Mouse (Mus musculus): ENCODE measurements around the gene P2rx4. TPM values are rescaled to one million over a fixed set of nuclear protein-coding genes. Genes with fewer than 3 reads are reported as not detected.

Gene P2rx4
- total RNA-seq, 2 experiments from 2014 or later, result 33.0 to 45.8 TPM

DNA sequence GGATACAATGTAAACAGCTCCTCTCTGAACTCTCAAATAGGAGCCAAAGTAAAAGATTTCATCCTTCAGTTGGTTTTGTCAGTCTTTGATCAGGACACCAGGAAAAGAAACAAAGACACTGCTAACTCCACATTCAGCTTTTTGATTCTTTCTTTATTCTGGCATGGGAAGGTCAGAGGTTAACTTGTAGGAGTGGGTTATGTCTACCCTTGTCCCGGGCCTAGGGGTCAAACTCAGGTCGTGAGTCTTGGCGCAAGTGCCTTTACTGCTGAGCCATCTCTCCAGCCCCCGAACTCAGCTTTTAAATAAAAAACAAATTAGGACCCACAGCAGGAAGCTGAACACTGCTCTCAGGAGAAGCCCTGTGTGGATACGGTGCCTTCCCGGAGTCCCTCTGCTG lies 48.8 kb downstream of the P2rx4 start:
- DNase-seq, result no peak

GRCm38 (mm10) chr5:122756680-122757079 lies 49.3 kb downstream of the P2rx4 start:
- peak; percentile 85 to 87 for DNase-seq

DNA sequence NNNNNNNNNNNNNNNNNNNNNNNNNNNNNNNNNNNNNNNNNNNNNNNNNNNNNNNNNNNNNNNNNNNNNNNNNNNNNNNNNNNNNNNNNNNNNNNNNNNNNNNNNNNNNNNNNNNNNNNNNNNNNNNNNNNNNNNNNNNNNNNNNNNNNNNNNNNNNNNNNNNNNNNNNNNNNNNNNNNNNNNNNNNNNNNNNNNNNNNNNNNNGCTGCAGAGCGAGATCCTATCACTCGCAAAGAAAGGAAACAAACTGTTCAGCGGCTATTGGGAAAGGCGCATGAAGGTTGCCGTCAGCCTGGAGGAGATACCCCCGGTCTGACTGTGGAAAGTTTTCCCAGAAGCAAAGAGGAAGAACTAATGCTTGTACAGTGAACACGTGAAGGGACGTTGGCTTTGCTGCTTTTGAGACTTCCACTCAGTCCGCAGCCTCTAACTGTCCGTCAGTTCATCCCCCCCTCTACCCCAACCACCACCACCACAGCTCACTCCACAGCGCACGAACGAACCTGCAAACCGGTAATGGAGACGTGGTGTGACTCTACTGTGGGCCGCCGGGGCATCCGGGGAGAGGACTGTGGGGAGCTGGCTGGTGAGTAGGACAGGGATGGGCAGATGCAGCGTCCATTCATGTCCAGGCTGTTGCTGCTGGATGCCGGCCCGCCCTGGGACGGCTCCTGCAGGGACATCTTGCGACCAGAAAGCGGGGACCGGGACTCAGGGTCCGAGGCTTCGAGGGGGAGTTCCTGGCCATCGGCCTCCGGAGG lies 56.1 kb downstream of the P2rx4 start:
- no peak for DNase-seq

- peak; percentile 27 to 57 for DNase-seq
These were observed 56.7 kb downstream of the P2rx4 start for GRCm38 (mm10) chr5:122764032-122764464.

GRCm38 (mm10) chr5:122767283-122767682 lies 59.9 kb downstream of the P2rx4 start:
- DNase-seq, result no peak

DNA sequence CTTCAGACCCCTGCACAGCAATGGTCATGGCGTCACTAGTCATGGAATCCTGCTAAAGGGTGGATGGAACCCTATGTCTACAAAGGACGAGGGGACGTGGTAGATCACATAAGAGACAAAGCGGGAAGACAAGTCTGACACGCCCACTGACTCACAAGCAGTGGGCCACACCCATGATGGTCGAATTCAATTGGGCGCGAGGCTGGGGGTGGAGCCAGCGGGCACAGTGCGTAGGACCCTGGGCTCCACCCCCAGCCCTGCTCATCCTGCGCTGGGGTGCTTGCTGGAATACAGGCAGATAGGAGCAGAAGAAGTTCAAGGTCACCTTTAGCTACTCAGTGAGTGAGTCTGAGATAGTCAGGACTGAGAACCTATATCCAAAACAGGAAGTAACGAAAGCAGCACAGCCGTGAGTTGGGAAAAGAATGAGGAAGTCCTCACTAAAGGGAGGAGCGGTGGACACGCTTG lies 61.8 kb downstream of the P2rx4 start:
- DNase-seq, result peak in 1 of 2 experiments; percentile 32

GRCm38 (mm10) chr5:122770304-122770703 lies 63.0 kb downstream of the P2rx4 start:
- peak; percentile 52 to 54 for DNase-seq

- DNase-seq, result peak; percentile 78 to 89
These were observed 63.5 kb downstream of the P2rx4 start for GRCm38 (mm10) chr5:122770806-122771261.

DNA sequence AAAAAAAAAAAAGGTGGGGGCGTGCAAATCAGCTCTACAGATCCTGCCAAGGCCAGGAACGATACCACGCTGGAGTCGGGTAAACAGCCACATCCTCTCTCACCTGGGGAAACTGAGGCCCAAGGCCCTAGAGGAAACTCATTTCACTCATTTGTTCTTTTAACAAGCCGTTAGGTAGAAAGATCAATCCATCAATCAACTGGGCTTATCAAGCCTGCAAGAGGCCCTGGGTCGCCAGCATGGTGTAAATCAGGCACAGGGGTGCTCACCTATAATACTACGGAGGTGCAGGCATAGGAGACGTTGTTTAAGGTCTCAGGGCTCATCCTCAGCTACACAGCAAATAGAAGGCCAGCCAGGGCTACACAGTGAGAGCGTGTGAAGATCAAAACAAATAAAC lies 64.1 kb downstream of the P2rx4 start:
- no peak for DNase-seq

DNA sequence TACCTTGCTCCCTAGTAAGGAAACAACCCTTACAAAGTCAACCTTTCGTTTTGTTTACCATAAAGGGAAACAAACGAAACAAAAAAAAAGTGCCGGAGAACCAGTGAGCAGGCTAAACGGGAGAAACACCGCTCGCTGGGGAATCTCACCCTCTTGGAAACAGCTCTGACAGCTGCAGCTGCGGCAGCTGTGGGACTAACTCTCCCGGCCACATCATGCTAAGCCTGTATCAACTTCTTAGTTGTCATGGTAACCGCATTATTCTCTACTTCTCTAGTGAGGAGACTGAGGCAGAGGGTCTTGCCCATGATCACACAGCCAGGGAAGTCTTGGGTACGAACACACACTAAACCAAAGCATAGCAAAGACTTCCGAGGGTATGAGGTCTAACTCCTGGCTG lies 66.4 kb downstream of the P2rx4 start:
- DNase-seq, result no peak

- peak; percentile 66 to 74 for DNase-seq
These were observed 67.6 kb downstream of the P2rx4 start for GRCm38 (mm10) chr5:122774743-122775611.

DNA sequence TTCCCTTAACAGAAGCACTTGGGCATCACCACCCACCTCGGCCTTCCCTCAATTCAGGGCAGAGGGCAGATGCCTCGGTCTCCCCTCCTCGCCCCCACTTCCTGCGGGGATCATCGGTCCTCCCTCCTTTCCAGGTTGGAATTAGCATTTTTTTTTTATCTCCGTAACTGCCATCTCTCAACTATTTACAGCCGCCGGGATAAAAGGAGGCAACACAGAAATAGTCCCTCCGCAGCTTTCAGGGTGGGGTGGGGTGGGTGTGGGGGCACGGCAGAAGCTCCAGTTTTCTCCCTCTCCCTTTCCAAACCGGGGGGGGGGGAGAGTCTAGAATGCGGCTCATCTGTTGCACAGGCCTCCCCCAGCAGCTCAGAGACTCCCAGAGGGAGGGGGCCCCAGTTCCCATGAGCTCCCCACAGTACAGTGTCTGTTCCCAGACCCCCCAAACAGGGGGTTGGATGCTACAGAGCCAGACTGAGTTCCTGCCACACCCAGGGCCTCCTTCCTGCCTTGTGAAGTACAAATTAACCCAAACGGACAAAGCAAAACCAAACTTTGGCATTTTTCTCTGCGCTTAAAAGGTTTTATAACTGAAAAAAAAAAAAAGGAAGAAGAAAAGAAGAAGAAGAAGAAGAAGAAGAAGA lies 68.4 kb downstream of the P2rx4 start:
- no peak for DNase-seq

DNA sequence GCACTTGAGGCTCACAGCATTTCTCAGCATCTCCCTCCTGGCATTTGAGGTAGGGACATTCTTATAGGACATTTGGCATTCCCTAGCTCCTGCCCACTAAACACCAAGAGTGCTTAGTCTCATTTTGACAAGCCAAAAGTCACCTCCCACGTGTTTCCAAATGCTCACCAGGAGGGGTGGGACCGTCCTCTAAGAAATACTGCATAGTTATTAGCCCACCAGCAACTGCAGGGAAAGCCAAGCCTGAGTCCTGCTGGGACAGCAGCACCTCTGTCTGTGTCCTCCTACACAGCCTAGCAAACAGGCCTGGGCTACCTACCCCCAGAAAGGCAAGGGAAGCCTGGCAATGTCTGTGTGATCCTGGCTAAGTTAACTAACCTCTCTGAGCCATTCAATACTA lies 70.0 kb downstream of the P2rx4 start:
- DNase-seq, result no peak

DNA sequence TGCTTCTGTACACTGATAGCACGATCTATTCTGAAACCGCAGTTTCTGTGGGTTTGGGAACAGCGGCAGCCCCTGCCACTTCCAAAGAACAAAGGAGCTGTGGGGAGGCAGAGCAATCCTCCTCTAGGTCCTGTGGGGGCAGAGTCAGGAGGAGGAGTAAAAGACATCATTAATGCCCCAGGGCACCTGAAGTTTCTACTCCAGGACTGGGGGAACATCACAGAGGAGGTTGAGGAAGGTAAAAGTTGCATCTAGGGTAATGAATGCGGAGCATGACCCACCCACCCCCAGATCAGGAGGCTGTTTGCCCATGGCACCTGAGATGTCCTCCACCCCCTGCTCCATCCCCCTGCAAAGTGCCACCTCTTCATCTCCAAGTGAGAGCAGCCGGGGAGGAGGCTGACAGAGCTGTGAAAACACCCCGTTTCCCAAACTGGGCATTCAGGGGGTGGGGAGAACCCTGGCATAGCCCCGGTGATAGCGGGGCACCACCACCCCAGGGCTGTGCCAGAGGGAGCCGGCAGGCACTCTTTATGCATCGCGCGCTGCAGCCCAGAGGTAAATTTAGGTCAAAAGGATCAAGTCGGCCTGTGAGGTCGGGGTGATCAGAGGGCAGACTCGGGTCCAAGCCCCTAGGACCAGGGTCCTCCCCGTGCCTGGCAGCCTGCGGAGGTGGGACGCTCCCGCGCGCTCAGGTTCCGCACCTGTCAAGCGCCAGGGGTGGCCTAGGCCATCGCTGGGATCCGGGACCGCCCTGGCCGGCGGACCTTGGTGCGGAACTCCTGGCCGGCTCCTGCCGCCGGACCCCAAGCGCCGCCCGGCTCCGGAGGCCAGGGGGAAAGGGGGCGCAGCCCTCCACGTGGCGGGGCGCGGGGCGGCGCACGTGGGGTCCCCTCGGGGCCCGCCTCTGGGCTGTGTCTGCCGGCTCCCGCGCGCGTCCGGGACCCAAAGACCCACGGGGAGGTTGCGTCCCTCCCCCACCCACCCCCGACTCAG lies 71.2 kb downstream of the P2rx4 start:
- DNase-seq, result peak in 1 of 2 experiments; percentile 58

Small RNAs within 50 kb of the gene (microRNA-seq; reads per million reads assigned to microRNA genes)
- gene Mir8115, result not detected

Other genes with a start within 250 kb of the P2rx4 start
- 100 to 1,000 TPM; 195 to 199 TPM for gene Atp2a2, start 205.3 kb upstream of the P2rx4 start, total RNA-seq (2021)
- 10 to 100 TPM in 1 of 2 experiments, 1 to 10 TPM in 1; 9.7 to 19.0 TPM for gene Ift81, start 93.0 kb upstream of the P2rx4 start, total RNA-seq (2021)
- gene P2rx7, start 63.6 kb upstream of the P2rx4 start, total RNA-seq (2021), result 1 to 10 TPM; 2.1 to 2.3 TPM
- gene Camkk2, start 71.9 kb downstream of the P2rx4 start, total RNA-seq (2021), result 10 to 100 TPM; 25.3 to 25.9 TPM
- gene Anapc5, start 113.8 kb downstream of the P2rx4 start, total RNA-seq (2021), result 100 to 1,000 TPM; 154 to 181 TPM
- gene Rnf34, start 142.5 kb downstream of the P2rx4 start, total RNA-seq (2021), result 10 to 100 TPM; 22.8 to 28.5 TPM